Mouse (Mus musculus) CD4-positive, CD25-positive, alpha-beta regulatory T cell, adult 4 months (primary cell): ENCODE measurements at regions not wholly inside any gene's neighbourhood (a gene's known extent, or its start where the extent isn't known, plus 50 kb on each side); places are given as distances from the start of the nearest gene placed in this dataset.

Source experiments
- ATAC-seq: one replicate; pipeline ENCODE4 v1.8.0; 2017

DNA sequence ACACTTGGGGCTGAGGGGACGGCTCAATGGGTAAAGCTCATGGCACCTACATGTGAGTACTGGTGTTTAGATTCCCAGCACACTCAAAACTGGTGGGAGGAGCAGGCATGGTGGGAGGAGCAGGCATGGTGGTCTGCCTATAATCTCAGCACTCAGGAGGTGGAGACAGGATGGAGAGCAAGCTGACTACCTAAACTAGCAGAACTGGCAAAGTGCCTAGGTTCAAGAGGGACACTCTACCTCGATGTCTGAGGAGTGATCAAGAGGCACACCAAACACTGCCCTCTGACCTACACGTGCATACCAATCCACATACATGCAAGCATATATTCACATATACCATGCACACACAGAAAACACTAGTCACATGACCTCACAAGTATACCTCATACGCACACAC, 150.7 kb upstream of the Klf14 start:
- no peak for ATAC-seq

DNA sequence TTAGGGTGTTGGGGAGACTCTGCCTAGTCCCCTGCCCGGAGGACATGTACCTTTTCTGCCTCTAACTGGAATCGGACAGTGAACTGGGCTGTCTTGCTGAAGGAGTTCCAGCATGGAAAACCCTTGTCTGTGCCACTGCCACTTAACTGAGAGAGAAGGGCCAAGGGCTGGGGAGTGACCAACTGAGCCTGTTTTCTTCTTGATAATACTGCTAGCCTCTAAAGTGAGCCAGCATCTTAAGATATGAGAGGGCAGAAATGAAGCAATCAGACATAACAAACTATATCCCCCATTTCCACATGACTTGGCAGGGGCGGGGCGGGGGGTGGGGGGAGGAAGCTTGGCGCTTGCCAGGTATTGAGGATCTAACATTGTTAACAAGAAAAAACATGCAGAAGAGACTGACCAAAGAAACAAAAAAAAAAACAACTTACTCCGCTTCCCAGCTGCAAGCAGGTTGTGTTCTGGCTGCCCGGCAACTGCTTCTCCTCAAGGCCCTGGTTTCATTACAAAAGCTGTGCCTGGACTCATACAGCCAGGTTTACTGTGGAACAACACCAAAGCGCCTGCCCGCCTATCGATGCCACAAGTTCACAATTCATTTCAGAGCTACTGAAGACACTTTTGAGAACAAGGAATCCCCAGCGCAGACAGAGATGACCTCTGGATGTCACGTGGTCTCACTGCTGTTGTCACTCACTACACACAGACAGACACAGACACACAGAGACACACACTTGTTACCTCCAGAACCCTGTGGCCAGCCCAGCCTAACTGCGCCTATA, 153.6 kb upstream of the Klf14 start:
- ATAC-seq: no peak

DNA sequence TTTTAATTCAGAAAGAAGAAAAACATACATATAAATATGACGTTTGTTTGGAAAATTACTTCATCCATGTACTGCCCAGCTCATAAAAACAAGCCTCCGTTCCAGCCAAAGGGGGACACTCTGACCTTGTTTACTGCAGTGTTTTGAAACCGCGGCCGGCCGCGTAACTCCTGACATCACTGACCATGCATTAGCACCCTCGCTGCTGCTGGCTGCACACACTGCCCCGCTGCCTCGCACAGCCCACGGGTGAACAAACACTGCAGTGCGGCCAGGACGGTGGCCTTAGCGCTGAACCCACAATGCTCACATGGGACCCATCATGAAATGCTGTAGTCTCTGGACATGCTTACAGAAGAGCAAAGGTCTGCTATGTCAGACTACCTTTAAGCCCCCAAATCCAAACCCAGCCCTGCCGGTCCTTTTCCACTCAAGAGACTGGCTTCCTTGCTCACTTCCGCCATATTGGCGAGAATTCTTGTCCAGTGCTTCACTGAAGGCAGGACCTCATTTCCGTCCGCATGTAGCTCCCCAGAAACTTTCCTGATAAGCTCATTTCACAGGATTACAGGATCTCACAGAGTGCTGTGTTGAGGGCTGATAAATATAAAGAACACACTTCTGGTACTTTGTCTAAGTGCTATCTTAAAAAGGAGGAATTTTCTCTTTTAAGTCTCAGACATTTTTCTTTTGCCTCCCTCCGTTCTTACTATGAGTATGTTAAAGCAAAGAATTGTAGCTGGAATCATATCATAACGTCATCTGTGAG, 154.9 kb upstream of the Klf14 start:
- no peak for ATAC-seq

GRCm38 (mm10) chr6:31114336-31115335, 155.8 kb upstream of the Klf14 start:
- peak; percentile 84 for ATAC-seq

DNA sequence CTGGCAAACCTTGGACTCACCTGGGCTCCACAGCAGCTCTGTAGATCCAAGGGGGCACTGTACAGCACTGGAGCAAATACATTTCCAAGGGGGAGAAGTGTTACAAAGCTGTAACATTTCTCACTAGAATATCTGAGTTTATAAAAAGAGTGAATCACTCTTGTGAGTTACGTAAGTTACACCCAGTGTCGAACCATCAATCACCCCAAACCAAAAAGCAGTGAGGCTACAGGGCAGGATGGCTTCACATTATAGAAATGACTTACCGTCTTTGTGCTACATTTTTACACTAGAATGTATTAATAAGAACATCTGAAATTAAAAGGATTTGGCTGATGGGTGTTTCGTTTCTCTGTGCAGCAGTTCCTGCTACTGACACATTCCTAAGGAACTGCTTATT, 156.7 kb upstream of the Klf14 start:
- ATAC-seq: peak; percentile 13

- ATAC-seq: no peak
These were observed 157.5 kb upstream of the Klf14 start for GRCm38 (mm10) chr6:31116365-31116764.

DNA sequence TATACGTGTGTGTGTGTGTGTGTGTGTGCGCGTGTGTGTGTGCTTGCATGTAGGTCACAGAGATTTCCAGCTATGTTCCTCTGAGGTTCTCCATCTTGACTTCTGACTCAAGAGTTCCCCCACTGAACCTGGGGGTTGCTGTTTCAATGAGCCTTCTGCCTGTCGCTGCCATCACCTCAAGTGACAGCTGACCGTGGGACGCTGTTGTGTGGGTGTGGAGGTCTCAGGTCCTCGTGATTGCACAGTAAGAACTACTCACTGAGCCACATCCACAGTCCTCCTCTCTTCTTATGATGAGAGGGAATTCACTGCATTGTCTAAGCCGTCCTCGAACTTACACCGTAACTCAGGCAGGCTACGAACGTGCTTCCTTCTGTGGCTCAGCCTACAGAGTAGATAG, 158.8 kb upstream of the Klf14 start:
- no peak for ATAC-seq

- ATAC-seq: no peak
These were observed 162.1 kb upstream of the Klf14 start for GRCm38 (mm10) chr6:31121008-31121407.

- ATAC-seq: no peak
These were observed 164.0 kb upstream of the Klf14 start for GRCm38 (mm10) chr6:31122895-31123294.

GRCm38 (mm10) chr6:31123342-31123990, 164.6 kb upstream of the Klf14 start:
- ATAC-seq: no peak

- no peak for ATAC-seq
These were observed 165.2 kb upstream of the Klf14 start for GRCm38 (mm10) chr6:31124076-31124475.

GRCm38 (mm10) chr6:31124872-31125271, 166.0 kb upstream of the Klf14 start:
- ATAC-seq: no peak

- ATAC-seq: peak; percentile 28
These were observed 166.6 kb upstream of the Klf14 start for GRCm38 (mm10) chr6:31125328-31126118.

DNA sequence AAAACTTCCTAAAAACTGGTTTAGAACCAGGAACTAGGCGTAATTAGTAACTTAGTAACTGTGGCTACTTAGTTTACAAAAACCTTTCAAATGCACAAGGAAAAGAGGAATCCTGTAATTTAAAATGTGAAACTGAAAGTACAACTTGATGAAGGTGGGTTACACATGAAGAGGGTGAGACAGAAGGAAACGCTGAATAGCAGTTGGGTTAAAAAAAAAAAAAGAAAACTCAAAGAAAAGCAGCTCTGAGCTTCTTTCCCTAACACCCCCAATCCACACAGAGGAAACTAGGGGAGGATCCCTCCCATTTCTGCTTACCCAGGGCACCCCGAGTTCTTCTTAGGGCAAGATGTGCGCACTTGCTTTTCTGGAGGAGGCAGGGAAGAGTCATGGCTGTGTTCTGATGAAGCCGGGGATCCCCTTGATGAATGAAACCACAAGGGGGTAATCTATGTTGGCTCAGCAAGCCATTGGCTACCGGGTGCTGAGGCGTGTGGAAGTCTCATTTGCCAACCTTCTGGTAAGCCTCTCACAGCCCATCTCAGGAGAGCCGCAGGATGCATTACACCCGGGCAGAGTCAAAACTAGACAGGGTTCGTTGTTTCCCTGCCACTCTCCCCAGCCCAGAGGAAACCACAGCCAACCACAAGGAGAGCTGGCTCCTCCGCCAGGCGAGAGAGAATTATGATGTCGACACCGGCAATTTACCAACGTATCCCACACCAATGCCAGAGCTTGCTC, 167.4 kb upstream of the Klf14 start:
- peak; percentile 84 for ATAC-seq

DNA sequence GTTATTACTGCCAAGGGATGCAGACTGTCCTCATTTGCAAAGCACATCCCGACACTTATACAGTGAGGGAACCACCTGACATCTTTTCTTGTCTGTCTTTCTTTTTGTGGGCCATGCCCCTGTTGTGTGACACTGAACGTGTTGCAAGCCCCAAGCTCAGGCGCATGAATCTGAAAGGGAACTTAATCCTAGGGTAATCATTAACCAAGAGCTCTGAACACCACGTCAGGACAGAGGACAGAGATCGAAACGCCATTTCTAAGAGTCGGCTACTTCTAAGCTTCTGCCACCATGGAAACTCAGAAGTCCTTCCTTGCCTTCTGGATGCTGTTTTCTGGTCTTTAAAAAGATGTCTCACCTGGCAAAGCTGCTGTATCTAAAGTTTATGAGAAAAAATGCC, 170.3 kb upstream of the Klf14 start:
- ATAC-seq: no peak

- no peak for ATAC-seq
These were observed 171.1 kb upstream of the Klf14 start for GRCm38 (mm10) chr6:31129987-31130386.

DNA sequence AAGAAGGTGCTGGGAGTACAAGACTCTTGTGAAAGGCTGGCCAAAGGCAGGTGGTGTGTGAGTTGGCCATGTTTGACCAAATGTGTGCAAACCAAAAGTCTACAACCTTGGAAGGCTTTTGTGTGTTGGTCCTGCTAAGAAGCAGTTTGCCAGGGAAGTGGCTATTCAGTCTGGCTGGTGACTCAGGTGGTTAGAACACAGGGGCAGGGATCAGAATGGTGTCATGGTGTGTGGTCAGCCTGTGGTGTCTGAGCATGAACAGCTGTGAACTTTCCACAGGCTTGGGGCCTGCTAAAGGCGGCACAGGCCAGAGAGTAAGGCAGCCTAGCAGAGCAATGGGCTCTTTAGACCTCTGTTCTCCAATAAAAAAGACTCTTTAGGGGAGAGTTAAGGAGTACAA, 171.6 kb upstream of the Klf14 start:
- no peak for ATAC-seq

DNA sequence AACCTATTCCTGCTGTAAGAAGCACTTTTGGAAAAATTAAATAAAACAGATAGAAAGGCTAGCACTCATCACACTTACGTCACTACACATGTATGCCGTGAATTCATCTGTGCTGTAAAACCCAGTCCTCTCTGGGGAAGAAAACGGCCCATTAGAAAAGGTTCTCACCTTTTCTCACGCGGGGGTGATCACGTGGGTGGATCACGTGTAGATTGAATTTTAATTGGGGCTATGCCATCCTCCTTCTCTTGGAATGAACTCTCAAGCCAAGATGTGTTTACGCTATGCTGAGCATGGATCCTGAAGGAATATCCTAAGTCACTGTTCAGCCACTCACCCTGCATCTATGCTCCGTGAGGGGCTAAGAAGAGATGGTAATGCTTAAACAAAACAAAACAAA, 172.8 kb upstream of the Klf14 start:
- no peak for ATAC-seq

DNA sequence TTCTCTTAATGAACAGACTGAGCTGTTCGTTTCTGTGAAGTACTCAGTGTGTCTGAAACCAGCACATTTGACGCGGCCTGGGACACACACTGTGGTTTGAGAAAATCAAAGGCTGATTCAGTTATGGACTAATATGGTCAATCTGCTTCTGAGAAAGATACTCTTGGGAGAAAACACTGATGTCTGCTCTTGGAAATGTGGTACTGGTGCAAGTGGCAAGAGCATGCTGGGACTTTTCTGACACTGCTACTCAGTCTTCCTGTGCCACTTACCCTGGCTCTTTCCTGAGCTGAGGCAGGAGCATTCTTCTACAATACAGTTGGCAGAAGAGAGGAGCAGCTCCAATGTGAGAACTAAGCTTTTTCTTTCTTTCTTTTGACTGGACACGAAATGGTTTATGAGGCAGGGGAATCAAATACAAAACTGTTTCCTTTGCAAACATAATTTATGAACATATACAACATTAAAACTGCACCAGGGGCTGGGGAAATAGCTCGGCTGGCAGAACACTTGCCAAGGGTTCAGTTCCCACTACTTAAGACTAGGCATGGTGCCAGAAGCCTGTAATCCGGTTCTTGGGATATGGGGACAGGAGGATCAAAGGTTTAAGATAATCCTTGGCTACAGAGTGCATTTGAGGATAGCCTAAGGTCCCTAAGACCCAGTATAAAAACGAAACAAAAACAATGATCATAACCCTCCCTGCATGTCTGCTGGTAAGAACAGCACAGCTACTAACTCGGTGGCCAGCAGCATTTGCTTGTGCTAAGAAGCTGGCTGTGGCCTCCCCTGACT, 173.7 kb upstream of the Klf14 start:
- ATAC-seq: peak; percentile 52
